Mouse (Mus musculus): ENCODE measurements around the gene Pld6.
"Not testable (repeated sequence)": the region's sequence is repeated elsewhere in the genome, so short reads cannot be mapped to it uniquely, and the experiment has no call there.

The Pld6 gene

GRCm38 (mm10) chr11:59746614-59747013 lies 40.8 kb downstream of the Pld6 start:
- peak; percentile 71 for DNase-seq (ENCODE audit: low read depth, low spot score)

DNA sequence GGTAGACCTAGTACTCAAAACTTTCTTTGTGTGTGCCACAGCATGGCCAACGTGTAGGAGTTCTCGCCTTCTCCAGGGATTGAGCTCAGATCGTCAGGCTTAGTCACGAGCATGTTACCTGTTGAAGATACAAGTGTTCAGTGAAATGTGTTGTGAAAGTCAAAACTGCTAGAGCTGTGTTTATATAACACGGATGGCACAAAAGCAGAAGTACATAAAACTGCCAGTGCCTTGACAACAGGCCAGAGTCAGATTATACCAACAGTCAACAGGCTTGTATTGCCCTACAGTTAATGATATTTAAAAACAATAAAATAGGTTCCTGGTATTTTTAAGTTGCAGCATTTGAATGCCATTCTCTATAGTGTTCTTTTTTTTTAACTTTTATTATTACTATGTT lies 41.6 kb downstream of the Pld6 start:
- peak; percentile 44 for DNase-seq (ENCODE audit: low read depth, low spot score)

DNA sequence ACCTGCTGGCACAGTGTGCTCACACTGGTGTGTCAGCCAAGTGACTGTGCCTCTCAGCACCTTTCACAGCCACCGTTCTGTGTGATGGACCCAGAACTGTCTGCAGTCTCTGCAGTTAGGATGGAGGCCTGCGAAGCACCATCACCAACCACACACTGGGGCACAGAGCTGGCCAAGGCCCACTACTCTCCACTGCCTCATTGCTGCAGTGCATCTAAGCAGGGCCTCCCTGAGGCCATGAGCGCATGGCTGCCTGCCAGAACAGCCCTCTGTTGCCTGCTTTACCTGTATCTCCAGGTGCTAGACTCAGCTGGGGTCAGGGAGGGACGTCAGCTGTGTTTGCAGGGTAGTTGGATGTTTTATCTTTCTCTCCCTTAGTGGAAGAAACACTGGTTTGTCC lies 43.1 kb downstream of the Pld6 start:
- no peak for DNase-seq (ENCODE audit: low read depth, low spot score)

DNA sequence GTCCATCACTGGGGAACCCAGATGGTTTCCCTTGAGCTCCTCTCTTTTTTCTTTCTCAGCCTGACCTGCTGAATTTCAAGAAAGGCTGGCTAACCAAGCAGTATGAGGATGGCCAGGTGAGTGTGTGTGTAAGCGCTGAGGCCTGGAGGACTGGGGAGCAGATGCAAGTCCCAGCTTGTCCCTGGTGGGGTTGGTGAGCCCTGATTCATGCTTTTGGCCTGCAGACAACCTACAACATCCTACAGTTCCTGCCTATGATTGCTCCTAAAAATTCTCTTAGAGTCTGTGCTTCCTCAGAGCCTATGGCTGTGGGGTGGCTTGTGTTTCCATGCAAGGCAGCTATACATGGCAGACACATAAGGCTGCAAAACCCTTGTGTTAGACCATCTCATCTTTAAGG lies 43.7 kb downstream of the Pld6 start:
- no peak for DNase-seq (ENCODE audit: low read depth, low spot score)

GRCm38 (mm10) chr11:59743307-59743706 lies 44.1 kb downstream of the Pld6 start:
- DNase-seq (ENCODE audit: low read depth, low spot score), result no peak

DNA sequence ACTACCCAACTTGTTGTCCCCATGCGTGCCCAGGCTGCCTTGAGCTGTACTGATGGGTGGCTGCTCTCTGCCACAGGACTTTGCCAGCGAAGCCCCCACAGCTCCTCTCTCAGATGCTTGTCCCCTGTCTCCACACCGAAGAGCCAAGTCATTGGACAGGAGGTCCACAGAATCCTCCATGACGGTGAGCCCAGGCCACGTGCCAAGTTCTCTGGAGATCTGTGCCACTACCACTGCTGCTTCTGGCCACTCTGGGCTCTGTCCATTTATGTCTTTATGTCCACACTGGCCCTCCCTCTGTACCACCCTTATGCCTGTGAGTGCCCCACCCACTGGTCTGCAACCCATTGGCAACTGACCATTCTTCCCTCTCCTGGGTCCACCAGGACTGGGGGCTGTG lies 45.5 kb downstream of the Pld6 start:
- no peak for DNase-seq (ENCODE audit: low read depth, low spot score)

DNA sequence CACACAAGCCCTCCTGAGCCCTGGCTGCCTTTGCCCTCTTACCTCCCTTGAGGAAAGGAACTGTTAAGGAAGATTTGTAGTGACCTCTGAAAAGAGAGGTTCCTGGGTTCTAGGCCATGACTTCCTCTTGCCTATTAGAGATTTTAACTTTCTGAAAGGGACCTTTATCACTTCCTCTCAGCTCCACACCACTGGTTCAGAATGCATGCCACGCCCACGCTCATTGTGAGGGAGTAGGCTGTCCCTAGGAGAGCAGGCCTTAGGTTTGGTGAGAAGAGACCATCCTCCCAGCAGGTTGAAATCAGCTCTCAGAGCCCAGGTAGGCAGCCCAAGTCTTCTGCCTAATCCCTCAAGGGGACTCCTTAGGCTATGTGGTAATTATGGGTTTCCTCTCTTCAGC lies 47.4 kb downstream of the Pld6 start:
- DNase-seq (ENCODE audit: low read depth, low spot score), result peak; percentile 76

GRCm38 (mm10) chr11:59737250-59737649 lies 50.2 kb downstream of the Pld6 start:
- no peak for DNase-seq (ENCODE audit: low read depth, low spot score)

DNA sequence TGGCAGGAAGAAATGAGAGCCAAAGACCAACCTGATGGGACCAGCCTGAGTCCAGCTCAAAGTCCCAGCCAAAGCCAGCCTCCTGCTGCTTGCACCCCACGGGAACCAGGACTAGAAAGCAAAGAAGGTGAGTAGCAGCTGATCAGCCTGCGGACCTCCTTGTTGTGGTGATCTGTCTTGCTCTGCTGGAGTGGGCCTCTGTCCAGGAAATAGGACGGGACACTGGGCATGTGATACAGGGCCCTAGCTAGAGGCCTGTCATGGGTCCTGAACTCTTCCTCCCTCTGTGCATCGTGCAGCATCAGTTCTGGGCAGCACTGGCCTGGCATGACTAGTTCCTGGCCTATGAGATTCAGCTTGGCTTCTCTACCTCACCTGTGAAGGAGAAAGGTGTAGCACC lies 51.5 kb downstream of the Pld6 start:
- not testable (repeated sequence) for DNase-seq (ENCODE audit: low read depth, low spot score)

GRCm38 (mm10) chr11:59734335-59734734 lies 53.1 kb downstream of the Pld6 start:
- no peak for DNase-seq (ENCODE audit: low read depth, low spot score)

All from A20 (cell line).